In genomic region chr16:95601219-95601580, GRCm38 (mm10) we compare ENCODE assay signal across 20 mouse cellular contexts. TPM values are rescaled to one million over a fixed set of nuclear protein-coding genes. Genes with fewer than 3 reads are reported as not detected.
DNase-seq lines count a peak whose midpoint lies in the region; ATAC-seq and TF ChIP-seq lines count a peak whose summit lies in the region.
"Had no signal": no experiment of that assay in that cellular context is flagged by ENCODE, and none has a peak within 500 bp of the region (broad histone marks: within the 10 kb centered on the region; RNA-seq: fewer than 3 reads in every experiment).

No protein-coding gene starts in this region.

- 0 out of 2 replicates have a peak overlapping the region, but pooled peaks have one; percentile 35 for H3K27ac ChIP-seq in forebrain, embryonic 10.5 days
- H3K27ac ChIP-seq in forebrain, postnatal 0 days (ENCODE audit: low read depth, low read length): no peak overlapping the region
- no peak overlapping the region for H3K27ac ChIP-seq in testis, adult 2 months (ENCODE audit: control insufficient read depth, insufficient read depth, low read depth, low read length)
- H3K27ac ChIP-seq in hindbrain, embryonic 16.5 days (ENCODE audit: low read depth, low read length): no peak overlapping the region
- H3K27ac ChIP-seq: forebrain, embryonic 15.5 days; heart, embryonic 10.5 days; liver, embryonic 14.5 days had no signal

- H3K4me3 ChIP-seq in forebrain, embryonic 10.5 days: no peak overlapping the region
- H3K4me3 ChIP-seq in forebrain, postnatal 0 days (ENCODE audit: low read depth, low read length): no peak overlapping the region
- H3K4me3 ChIP-seq in testis, adult 2 months (ENCODE audit: control insufficient read depth, low read depth, low read length): peak overlapping the region; percentile 47
- H3K4me3 ChIP-seq in hindbrain, embryonic 16.5 days (ENCODE audit: low read length): peak overlapping the region; percentile 21; the same call in 1 of the 2 replicates
- H3K4me3 ChIP-seq: forebrain, embryonic 15.5 days; heart, embryonic 10.5 days; midbrain, embryonic 12.5 days had no signal

- TF ChIP-seq POLR2A in testis, adult 2 months (IDR thresholded peaks at IDR 0.05; ENCODE audit: control insufficient read depth, low read depth, low read length): no peak

- no peaks in the 10 kb centered on the region for H3K27me3 ChIP-seq in forebrain, embryonic 10.5 days (ENCODE audit: poor library complexity, severe bottlenecking)
- H3K27me3 ChIP-seq in forebrain, postnatal 0 days (ENCODE audit: insufficient read depth, low read length): no peaks in the 10 kb centered on the region
- H3K27me3 ChIP-seq in testis, adult 2 months (ENCODE audit: control insufficient read depth, insufficient read depth, low read length): no peaks in the 10 kb centered on the region
- H3K27me3 ChIP-seq in hindbrain, embryonic 16.5 days (replicated peaks; ENCODE audit: control insufficient read depth, insufficient read depth, low read length): no peaks in the 10 kb centered on the region
- H3K27me3 ChIP-seq: forebrain, embryonic 15.5 days; midbrain, embryonic 12.5 days had no signal

- H3K4me2 ChIP-seq in forebrain, postnatal 0 days (ENCODE audit: low read depth): no peak overlapping the region
- H3K4me2 ChIP-seq in hindbrain, embryonic 16.5 days (ENCODE audit: low read length): peak overlapping the region; percentile 36; the same call in 1 of the 2 replicates
- H3K4me2 ChIP-seq: forebrain, embryonic 15.5 days; midbrain, embryonic 12.5 days had no signal

- no peak overlapping the region for H3K9ac ChIP-seq in forebrain, postnatal 0 days
- H3K9ac ChIP-seq in hindbrain, embryonic 16.5 days (ENCODE audit: low read depth, low read length): no peak overlapping the region
- H3K9ac ChIP-seq: forebrain, embryonic 15.5 days; liver, embryonic 14.5 days; midbrain, embryonic 12.5 days had no signal

- H3K36me3 ChIP-seq in forebrain, embryonic 10.5 days (replicated peaks): no peaks in the 10 kb centered on the region
- H3K36me3 ChIP-seq in forebrain, postnatal 0 days (ENCODE audit: insufficient read depth): no peaks in the 10 kb centered on the region
- H3K36me3 ChIP-seq in testis, adult 2 months (ENCODE audit: control insufficient read depth, insufficient read depth, low read length): no peaks in the 10 kb centered on the region
- no peaks in the 10 kb centered on the region for H3K36me3 ChIP-seq in hindbrain, embryonic 16.5 days (ENCODE audit: control insufficient read depth, insufficient read depth, low read length)
- H3K36me3 ChIP-seq: forebrain, embryonic 15.5 days; heart, embryonic 10.5 days; midbrain, embryonic 12.5 days had no signal

- peaks cover 24% of the 10 kb centered on the region for H3K4me1 ChIP-seq in forebrain, embryonic 10.5 days
- H3K4me1 ChIP-seq in forebrain, postnatal 0 days (ENCODE audit: insufficient read depth): peaks cover 7% of the 10 kb centered on the region; the same call in 1 of the 2 replicates
- H3K4me1 ChIP-seq in testis, adult 2 months (ENCODE audit: control insufficient read depth, insufficient read depth, low read length): peaks cover 10% of the 10 kb centered on the region
- peaks cover 7% of the 10 kb centered on the region; the same call in 1 of the 2 replicates for H3K4me1 ChIP-seq in hindbrain, embryonic 16.5 days (ENCODE audit: control insufficient read depth, insufficient read depth, low read depth, low read length)

- no peaks in the 10 kb centered on the region for H3K9me3 ChIP-seq in forebrain, embryonic 10.5 days
- H3K9me3 ChIP-seq in forebrain, postnatal 0 days (ENCODE audit: low read length): no peaks in the 10 kb centered on the region
- H3K9me3 ChIP-seq in hindbrain, embryonic 16.5 days (ENCODE audit: control insufficient read depth, low read length): no peaks in the 10 kb centered on the region
- H3K9me3 ChIP-seq: forebrain, embryonic 15.5 days; heart, embryonic 10.5 days; midbrain, embryonic 12.5 days had no signal

- no peak for DNase-seq in forebrain, embryonic 10.5 days (ENCODE audit: extremely low spot score, low spot score)
- no peak for DNase-seq in forebrain, postnatal 0 days
- DNase-seq in testis, postnatal 14 days (ENCODE audit: low spot score): no peak
- DNase-seq in B cell, adult 2 months: no peak
- no peak for DNase-seq in spleen, postnatal 36 days (ENCODE audit: low spot score in 2 of 2)
- no peak for DNase-seq in cerebellum, adult 9-11 months
- DNase-seq: adrenal gland, adult 8-10 months; cerebellum, adult 9-10 months; heart, postnatal 14 days; kidney, postnatal 4 days; layer of hippocampus, adult 9-11 months; thymus, postnatal 36 days had no signal

- no peak for ATAC-seq in forebrain, postnatal 0 days
- no peak for ATAC-seq in hindbrain, embryonic 16.5 days
- ATAC-seq: CD4-positive, CD25-positive, alpha-beta regulatory T cell, adult 4 months; forebrain, embryonic 15.5 days; inflammation-experienced regulatory T-cells, adult 6 months had no signal

- 83% methylated on average over 4 of the region's 4 CpGs for WGBS in forebrain, embryonic 10.5 days
- 87% methylated on average over 4 of the region's 4 CpGs for WGBS in forebrain, postnatal 0 days
- WGBS in hindbrain, embryonic 16.5 days: 76% methylated on average over 4 of the region's 4 CpGs

- no peak for TF ChIP-seq CTCF in forebrain, postnatal 0 days (IDR thresholded peaks at IDR 0.05; ENCODE audit: low read depth)
- no peak for TF ChIP-seq CTCF in testis, adult 2 months (IDR thresholded peaks at IDR 0.05; ENCODE audit: control insufficient read depth, insufficient read depth, insufficient replicate concordance, low read depth, low read length)

RNA-seq across cellular contexts. Expression of gene Erg, which starts 14.8 kb away (rescaled TPM):
- 1.9 and 2.2 TPM in 2 replicates for polyA plus RNA-seq in forebrain, embryonic 10.5 days (2016; fragmentation: Nextera tagmentation; extraction: Ambion mirVana)
- total RNA-seq in forebrain, postnatal 0 days (2014; rRNA removed): 3.9 and 6.4 TPM in 2 replicates
- polyA plus RNA-seq in forebrain, postnatal 0 days (2015; fragmentation: Nextera tagmentation; extraction: Ambion mirVana): 0.99 and 1.8 TPM in 2 replicates
- 1.5 and 2.0 TPM in 2 replicates for polyA plus RNA-seq in testis, adult 2 months (2012; rRNA removed)
- polyA plus RNA-seq in hindbrain, embryonic 16.5 days (2015; fragmentation: Nextera tagmentation; extraction: Ambion mirVana): 1.8 and 2.2 TPM in 2 replicates
- polyA plus RNA-seq: CD4-positive, CD25-positive, alpha-beta regulatory T cell, adult 4 months; inflammation-experienced regulatory T-cells, adult 6 months had no signal

Comparison
In these comparisons a context has a peak if more than half of its experiments do, and no peak if none do; other contexts are left out.
1. H3K4me3 ChIP-seq: peak in testis, adult 2 months (single experiment) and hindbrain, embryonic 16.5 days (single experiment); none in forebrain, embryonic 10.5 days (single experiment) and forebrain, postnatal 0 days (single experiment).